Mouse (Mus musculus) lung, embryonic 14.5 days (tissue): ENCODE measurements around the gene Cln3. TPM values are rescaled to one million over a fixed set of nuclear protein-coding genes. Genes with fewer than 3 reads are reported as not detected.

ENCODE experiments used
- ATAC-seq: fragments of 200-750 bp; cut with Nextera tagmentation; 2 replicates; pipeline ENCODE4 v1.8.0; 2017; ENCODE audit warnings: mild to moderate bottlenecking, moderate TSS enrichment, moderate library complexity; ENCODE audit not compliant: insufficient read depth
- DNase-seq: peaks from one replicate; pipeline ENCODE4 v3.0.0-alpha.2; 2015
- H3K27ac ChIP-seq: fragments of 300-500 bp; sonication (generic); 2 replicates; pipeline ENCODE4 v1.5.1; 2014; ENCODE audit warnings: low read depth, mild to moderate bottlenecking, moderate library complexity
- H3K27me3 ChIP-seq: fragments of 300-500 bp; sonication (generic); 2 replicates; pipeline ENCODE4 v1.6.1; 2014; ENCODE audit warnings: low read length, control low read depth; ENCODE audit not compliant: insufficient read depth
- H3K36me3 ChIP-seq: fragments of 300-500 bp; sonication (generic); 2 replicates; pipeline ENCODE4 v1.6.1; 2014; ENCODE audit warnings: control low read depth; ENCODE audit not compliant: insufficient read depth
- H3K4me1 ChIP-seq: fragments of 300-500 bp; sonication (generic); 2 replicates; pipeline ENCODE4 v1.6.1; 2014; ENCODE audit warnings: antibody characterized with exemption, control low read depth; ENCODE audit not compliant: insufficient read depth
- H3K4me2 ChIP-seq: fragments of 300-500 bp; sonication (generic); 2 replicates; pipeline ENCODE4 v1.6.1; 2014; ENCODE audit warnings: mild to moderate bottlenecking
- H3K4me3 ChIP-seq: fragments of 300-500 bp; sonication (generic); 2 replicates; pipeline ENCODE4 v1.5.1; 2014; ENCODE audit warnings: low read depth, low read length
- H3K9ac ChIP-seq: fragments of 300-500 bp; sonication (generic); 2 replicates; pipeline ENCODE4 v1.6.1; 2014
- H3K9me3 ChIP-seq: fragments of 300-500 bp; sonication (generic); 2 replicates; pipeline ENCODE4 v1.6.1; 2016; ENCODE audit warnings: low read depth, low read length, control low read depth
- CTCF ChIP-seq: IDR thresholded peaks from 2 replicates; pipeline ENCODE4 v1.5.1; 2016; ENCODE audit warnings: antibody characterized with exemption, low read depth
- WGBS: fragments of 180-500 bp; shearing (Covaris S2); extraction: QIAGEN DNeasy Blood & Tissue Kit; methylation state at CpG from one replicate; pipeline ENCODE4 v1.1.7; 2014; 5-methylcytosine and 5-hydroxymethylcytosine counted together
- microRNA-seq: library from miRNA; unstranded; fragments of <30 nt; microRNA quantifications from one replicate; pipeline ENCODE4, GENCODE M21; 2016; ENCODE audit warnings: borderline number of aligned reads
- polyA plus RNA-seq: library from polyadenylated mRNA; unstranded; fragments of >200 nt; fragmentation: Nextera tagmentation; extraction: Ambion mirVana; gene quantifications from 2 replicates; pipeline ENCODE4 v1.2.1, GENCODE M21; 2014

The Cln3 gene
- polyA plus RNA-seq, 1 experiment from 2014 or later: 24.1 TPM

DNA sequence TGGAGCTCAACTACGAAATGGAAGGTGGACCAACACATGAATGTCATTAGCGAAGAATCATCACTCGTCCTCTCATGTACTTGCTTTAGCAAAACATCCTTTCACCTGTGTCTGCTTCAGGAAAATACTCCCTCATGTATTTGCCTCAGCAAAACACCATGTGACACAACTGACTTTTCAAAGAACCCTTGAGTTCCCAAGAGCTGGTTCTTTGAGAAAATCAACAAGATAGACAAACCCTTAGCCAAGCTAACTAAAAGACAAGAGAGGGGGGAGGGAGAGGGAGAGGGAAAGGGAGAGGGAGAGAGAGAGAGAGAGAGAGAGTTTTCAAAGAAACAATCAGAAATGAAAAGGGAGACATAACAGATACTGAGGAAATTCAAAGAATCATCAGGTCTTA is 62.3 kb downstream of the Cln3 start:
- Histone ChIP-seq H3K27ac (no peak overlapping the region), H3K4me2 (no peak overlapping the region), H3K36me3 (no peaks in the 10 kb centered on the region), H3K27me3 (no peaks in the 10 kb centered on the region), H3K9ac (no peak overlapping the region), H3K9me3 (no peaks in the 10 kb centered on the region), H3K4me3 (no peak overlapping the region), H3K4me1 (no peaks in the 10 kb centered on the region)
- ATAC-seq: no peak
- TF ChIP-seq CTCF: no peak
- no peak for DNase-seq
- 71% methylated on average over 3 of the region's 3 CpGs for WGBS

Small RNA genes lying within 50 kb of the gene (microRNA-seq; reads per million reads assigned to microRNA genes)
- gene Mir7059: 0.71 reads per million

Other genes starting within 250 kb of the Cln3 start
- 1.7 and 2.8 TPM in 2 replicates for gene Lat, start 216.2 kb downstream of the Cln3 start, polyA plus RNA-seq
- 41.7 and 46.0 TPM in 2 replicates for gene Spns1, start 208.4 kb downstream of the Cln3 start, polyA plus RNA-seq
- 3.6 and 4.3 TPM in 2 replicates for gene Nfatc2ip, start 189.1 kb downstream of the Cln3 start, polyA plus RNA-seq
- gene Cd19, start 170.9 kb downstream of the Cln3 start, polyA plus RNA-seq: not detected in 2 replicates
- 33.8 and 34.5 TPM in 2 replicates for gene Rabep2, start 157.1 kb downstream of the Cln3 start, polyA plus RNA-seq
- gene Atp2a1, start 122.7 kb downstream of the Cln3 start, polyA plus RNA-seq: 0.32 TPM in 1 of 2 replicates, not detected in the other
- gene Sh2b1, start 110.4 kb downstream of the Cln3 start, polyA plus RNA-seq: 42.0 and 46.5 TPM in 2 replicates
- 126 and 128 TPM in 2 replicates for gene Tufm, start 98.5 kb downstream of the Cln3 start, polyA plus RNA-seq
- gene Atxn2l, start 82.4 kb downstream of the Cln3 start, polyA plus RNA-seq: 57.0 and 61.9 TPM in 2 replicates
- gene Eif3c, start 19.4 kb downstream of the Cln3 start, polyA plus RNA-seq: 169 and 183 TPM in 2 replicates
- gene Apobr, start 875 bp downstream of the Cln3 start, polyA plus RNA-seq: 0.32 and 0.54 TPM in 2 replicates
- gene Il27, start 9.1 kb upstream of the Cln3 start, polyA plus RNA-seq: not detected in 2 replicates
- gene Nupr1, start 45.0 kb upstream of the Cln3 start, polyA plus RNA-seq: 9.7 and 10.7 TPM in 2 replicates
- gene Sgf29, start 63.5 kb upstream of the Cln3 start, polyA plus RNA-seq: 49.5 and 61.3 TPM in 2 replicates
- 1.4 and 2.6 TPM in 2 replicates for gene Sult1a1, start 90.6 kb upstream of the Cln3 start, polyA plus RNA-seq
- gene Bola2, start 109.6 kb upstream of the Cln3 start, polyA plus RNA-seq: 123 and 126 TPM in 2 replicates
- 8.9 and 9.7 TPM in 2 replicates for gene Slx1b, start 110.0 kb upstream of the Cln3 start, polyA plus RNA-seq
- 29.2 and 29.3 TPM in 2 replicates for gene Coro1a, start 122.0 kb upstream of the Cln3 start, polyA plus RNA-seq
- 111 and 117 TPM in 2 replicates for gene Mapk3, start 173.8 kb upstream of the Cln3 start, polyA plus RNA-seq
- 3.3 and 3.4 TPM in 2 replicates for gene Gdpd3, start 180.5 kb upstream of the Cln3 start, polyA plus RNA-seq
- 87.8 and 91.2 TPM in 2 replicates for gene Ypel3, start 191.1 kb upstream of the Cln3 start, polyA plus RNA-seq
- 0.28 TPM in 1 of 2 replicates, not detected in the other for gene Tbx6, start 195.7 kb upstream of the Cln3 start, polyA plus RNA-seq
- gene Ppp4c, start 206.7 kb upstream of the Cln3 start, polyA plus RNA-seq: 278 and 300 TPM in 2 replicates
- gene Fam57b, start 211.9 kb upstream of the Cln3 start, polyA plus RNA-seq: 0.17 and 0.88 TPM in 2 replicates
- not detected in 2 replicates for gene 4930451I11Rik, start 245.8 kb upstream of the Cln3 start, polyA plus RNA-seq